10 mouse cellular contexts compared by ENCODE assay signal in genomic region chr4:132960313-132960712, GRCm38 (mm10). TPM values are rescaled to one million over a fixed set of nuclear protein-coding genes. Genes with fewer than 3 reads are reported as not detected.
DNase-seq lines count a peak whose midpoint lies in the region; ATAC-seq and TF ChIP-seq lines count a peak whose summit lies in the region.
"Had no signal": no experiment of that assay in that cellular context is flagged by ENCODE, and none has a peak within 500 bp of the region (broad histone marks: within the 10 kb centered on the region; RNA-seq: fewer than 3 reads in every experiment).

No protein-coding gene starts in this region.

- TF ChIP-seq CTCF in gastrocnemius, adult 2 months (IDR thresholded peaks at IDR 0.05): no peak
- 0 out of 2 replicates have a peak, but pooled peaks have one; percentile 18 for TF ChIP-seq CTCF in lung, embryonic 14.5 days (IDR thresholded peaks at IDR 0.05; ENCODE audit: low read depth)
- TF ChIP-seq CTCF in lung, postnatal 0 days (IDR thresholded peaks at IDR 0.05): no peak
- TF ChIP-seq CTCF in heart, postnatal 0 days (IDR thresholded peaks at IDR 0.05; ENCODE audit: low read depth): no peak

- H3K4me1 ChIP-seq in lung, embryonic 14.5 days (ENCODE audit: insufficient read depth): peaks cover 26% of the 10 kb centered on the region
- peaks cover 20% of the 10 kb centered on the region for H3K4me1 ChIP-seq in lung, postnatal 0 days (ENCODE audit: insufficient read depth, low read depth, low read length)
- H3K4me1 ChIP-seq in heart, postnatal 0 days (ENCODE audit: control insufficient read depth, insufficient read depth): peaks cover 49% of the 10 kb centered on the region
- H3K4me1 ChIP-seq in neural tube, embryonic 14.5 days (ENCODE audit: control insufficient read depth, insufficient read depth, low read length): no peaks in the 10 kb centered on the region

- H3K4me2 ChIP-seq in lung, embryonic 14.5 days: no peak overlapping the region
- H3K4me2 ChIP-seq in lung, postnatal 0 days (replicated peaks; ENCODE audit: low read depth, low read length): no peak overlapping the region
- no peak overlapping the region for H3K4me2 ChIP-seq in heart, postnatal 0 days (ENCODE audit: low read depth, low read length)
- H3K4me2 ChIP-seq in neural tube, embryonic 14.5 days (ENCODE audit: low read depth, low read length): no peak overlapping the region

- H3K27me3 ChIP-seq in lung, embryonic 14.5 days (ENCODE audit: insufficient read depth, low read length): no peaks in the 10 kb centered on the region
- H3K27me3 ChIP-seq in lung, postnatal 0 days (replicated peaks; ENCODE audit: insufficient read depth, low read length): no peaks in the 10 kb centered on the region
- H3K27me3 ChIP-seq in heart, postnatal 0 days (ENCODE audit: control insufficient read depth, insufficient read depth, low read length): no peaks in the 10 kb centered on the region
- no peaks in the 10 kb centered on the region for H3K27me3 ChIP-seq in neural tube, embryonic 14.5 days (ENCODE audit: control insufficient read depth, insufficient read depth, low read length)

- intact Hi-C loops in gastrocnemius, adult 2 months (cut with DNase I): no loop called here
- intact Hi-C loops in gastrocnemius, postnatal 14 days (cut with DNase I; ENCODE audit: low total_unique reads): no loop called here

- no peaks in the 10 kb centered on the region for H3K36me3 ChIP-seq in lung, embryonic 14.5 days (ENCODE audit: insufficient read depth)
- H3K36me3 ChIP-seq in lung, postnatal 0 days (ENCODE audit: insufficient read depth, low read length): no peaks in the 10 kb centered on the region
- H3K36me3 ChIP-seq in heart, postnatal 0 days (replicated peaks; ENCODE audit: control insufficient read depth, insufficient read depth, low read length): no peaks in the 10 kb centered on the region
- H3K36me3 ChIP-seq in neural tube, embryonic 14.5 days (ENCODE audit: control insufficient read depth, insufficient read depth, low read length): no peaks in the 10 kb centered on the region

- H3K9me3 ChIP-seq in lung, embryonic 14.5 days (ENCODE audit: low read depth, low read length): no peaks in the 10 kb centered on the region
- no peaks in the 10 kb centered on the region for H3K9me3 ChIP-seq in lung, postnatal 0 days (ENCODE audit: low read length)
- H3K9me3 ChIP-seq in heart, postnatal 0 days (replicated peaks; ENCODE audit: control insufficient read depth, low read length): no peaks in the 10 kb centered on the region
- no peaks in the 10 kb centered on the region for H3K9me3 ChIP-seq in neural tube, embryonic 14.5 days (ENCODE audit: control insufficient read depth, low read length)

- WGBS in lung, embryonic 14.5 days: 52% methylated on average over 5 of the region's 5 CpGs
- 47% methylated on average over 5 of the region's 5 CpGs for WGBS in lung, postnatal 0 days
- WGBS in heart, postnatal 0 days: 38% methylated on average over 5 of the region's 5 CpGs
- WGBS in neural tube, embryonic 14.5 days: 68% methylated on average over 5 of the region's 5 CpGs

- no peak for TF ChIP-seq EP300 in lung, postnatal 0 days (IDR thresholded peaks at IDR 0.05)
- TF ChIP-seq EP300 in heart, postnatal 0 days (IDR thresholded peaks at IDR 0.05; ENCODE audit: low read depth): no peak

- H3K9ac ChIP-seq in lung, embryonic 14.5 days: no peak overlapping the region
- H3K9ac ChIP-seq in lung, postnatal 0 days (replicated peaks; ENCODE audit: low read depth): no peak overlapping the region
- no peak overlapping the region for H3K9ac ChIP-seq in heart, postnatal 0 days (replicated peaks; ENCODE audit: low read depth, low read length)
- H3K9ac ChIP-seq in neural tube, embryonic 14.5 days (replicated peaks; ENCODE audit: low read depth, low read length): no peak overlapping the region

- H3K4me3 ChIP-seq in gastrocnemius, adult 2 months: no peak overlapping the region
- H3K4me3 ChIP-seq in lung, embryonic 14.5 days (ENCODE audit: low read depth, low read length): no peak overlapping the region
- H3K4me3 ChIP-seq in lung, postnatal 0 days (ENCODE audit: low read depth, low read length): no peak overlapping the region
- no peak overlapping the region for H3K4me3 ChIP-seq in heart, postnatal 0 days (ENCODE audit: low read depth, low read length)
- H3K4me3 ChIP-seq in neural tube, embryonic 14.5 days (ENCODE audit: low read depth, low read length): no peak overlapping the region

- ATAC-seq in lung, embryonic 14.5 days (ENCODE audit: insufficient read depth): no peak
- no peak for ATAC-seq in lung, postnatal 0 days
- no peak for ATAC-seq in heart, postnatal 0 days (ENCODE audit: insufficient read depth, low read depth)
- ATAC-seq in neural tube, embryonic 14.5 days (ENCODE audit: low read depth): no peak

- DNase-seq in gastrocnemius, adult 2 months: no peak
- DNase-seq in gastrocnemius, postnatal 14 days: no peak
- DNase-seq in lung, embryonic 14.5 days: no peak
- DNase-seq in lung, postnatal 0 days (ENCODE audit: low spot score): no peak
- DNase-seq in heart, postnatal 0 days (ENCODE audit: low spot score): no peak
- DNase-seq in right cerebral cortex, postnatal 4 days: no peak
- DNase-seq in left cerebral cortex, adult 18-20 months (ENCODE audit: low spot score in 2 of 2): no peak
- DNase-seq: cerebellum, adult 2 months had no signal

- H3K27ac ChIP-seq in gastrocnemius, adult 2 months: peak overlapping the region; percentile 81
- peak overlapping the region; percentile 87; the same call in 1 of the 2 replicates for H3K27ac ChIP-seq in lung, embryonic 14.5 days (ENCODE audit: low read depth)
- no peak overlapping the region for H3K27ac ChIP-seq in lung, postnatal 0 days (ENCODE audit: low read length)
- peak overlapping the region; percentile 94 for H3K27ac ChIP-seq in heart, postnatal 0 days (ENCODE audit: low read depth)
- 0 out of 2 replicates have a peak overlapping the region, but pooled peaks have one; percentile 36 for H3K27ac ChIP-seq in neural tube, embryonic 14.5 days (ENCODE audit: low read depth, low read length)

RNA-seq across cellular contexts. Expression of gene Fgr, which starts 13.6 kb away (rescaled TPM):
- under 1 TPM in 1 of 2 experiments, not detected in 1; 0.06 TPM for total RNA-seq in gastrocnemius, adult 2 months (2021)
- total RNA-seq in gastrocnemius, postnatal 14 days (2021): under 1 TPM; 0.10 to 0.16 TPM
- polyA plus RNA-seq in lung, embryonic 14.5 days (2014; fragmentation: Nextera tagmentation; extraction: Ambion mirVana): 0.46 and 0.66 TPM in 2 replicates
- 4.0 and 4.7 TPM in 2 replicates for polyA plus RNA-seq in lung, postnatal 0 days (2015; fragmentation: Nextera tagmentation; extraction: Ambion mirVana)
- total RNA-seq in heart, postnatal 0 days (2014; rRNA removed; ENCODE audit: low replicate concordance): 0.04 and 0.19 TPM in 2 replicates
- polyA plus RNA-seq in heart, postnatal 0 days (2015; fragmentation: Nextera tagmentation; extraction: Ambion mirVana): 0.31 and 0.37 TPM in 2 replicates
- not detected in 2 replicates for polyA plus RNA-seq in neural tube, embryonic 14.5 days (2014; fragmentation: Nextera tagmentation; extraction: Ambion mirVana)
- under 1 TPM; 0.26 to 0.59 TPM for total RNA-seq in left cerebral cortex, adult 18-20 months (2021)
- total RNA-seq: left cerebral cortex, postnatal 14 days had no signal

RNA-seq across cellular contexts. Expression of gene Fam76a, which starts 38.0 kb away (rescaled TPM):
- total RNA-seq in gastrocnemius, adult 2 months (2021): 10 to 100 TPM; 23.5 to 29.9 TPM
- 10 to 100 TPM; 21.2 to 27.4 TPM for total RNA-seq in gastrocnemius, postnatal 14 days (2021)
- polyA plus RNA-seq in lung, embryonic 14.5 days (2014; fragmentation: Nextera tagmentation; extraction: Ambion mirVana): 43.0 and 44.7 TPM in 2 replicates
- 53.9 and 57.6 TPM in 2 replicates for polyA plus RNA-seq in lung, postnatal 0 days (2015; fragmentation: Nextera tagmentation; extraction: Ambion mirVana)
- 19.7 and 20.7 TPM in 2 replicates for total RNA-seq in heart, postnatal 0 days (2014; rRNA removed; ENCODE audit: low replicate concordance)
- polyA plus RNA-seq in heart, postnatal 0 days (2015; fragmentation: Nextera tagmentation; extraction: Ambion mirVana): 39.6 and 44.4 TPM in 2 replicates
- 31.4 and 32.1 TPM in 2 replicates for polyA plus RNA-seq in neural tube, embryonic 14.5 days (2014; fragmentation: Nextera tagmentation; extraction: Ambion mirVana)
- 10 to 100 TPM; 53.2 to 58.1 TPM for total RNA-seq in left cerebral cortex, adult 18-20 months (2021)

RNA-seq across cellular contexts. Expression of gene Ahdc1, which starts 50.7 kb away (rescaled TPM):
- 10 to 100 TPM; 30.2 to 55.1 TPM for total RNA-seq in gastrocnemius, adult 2 months (2021)
- 10 to 100 TPM; 37.1 to 56.1 TPM for total RNA-seq in gastrocnemius, postnatal 14 days (2021)
- polyA plus RNA-seq in lung, embryonic 14.5 days (2014; fragmentation: Nextera tagmentation; extraction: Ambion mirVana): 10.2 and 10.5 TPM in 2 replicates
- polyA plus RNA-seq in lung, postnatal 0 days (2015; fragmentation: Nextera tagmentation; extraction: Ambion mirVana): 3.9 and 4.4 TPM in 2 replicates
- 40.5 and 57.2 TPM in 2 replicates for total RNA-seq in heart, postnatal 0 days (2014; rRNA removed; ENCODE audit: low replicate concordance)
- polyA plus RNA-seq in heart, postnatal 0 days (2015; fragmentation: Nextera tagmentation; extraction: Ambion mirVana): 4.6 and 5.2 TPM in 2 replicates
- polyA plus RNA-seq in neural tube, embryonic 14.5 days (2014; fragmentation: Nextera tagmentation; extraction: Ambion mirVana): 12.2 and 13.1 TPM in 2 replicates
- 100 to 1,000 TPM; 108 to 121 TPM for total RNA-seq in left cerebral cortex, adult 18-20 months (2021)
